Mouse (Mus musculus) duodenum, adult 2 months (tissue): ENCODE data around the gene Ubtd1. TPM values are rescaled to one million over a fixed set of nuclear protein-coding genes. Genes with fewer than 3 reads are reported as not detected.

Experiments
- polyA plus RNA-seq: library from polyadenylated mRNA; depleted of rRNA; stranded (reverse); fragments of >200 nt; gene quantifications from 2 replicates; pipeline ENCODE4 v1.2.3, GENCODE M21; 2012; ENCODE audit warnings: low replicate concordance; rRNA removed

The Ubtd1 gene
- polyA plus RNA-seq = 8.4 and 11.7 TPM in 2 replicates

GRCm38 (mm10) chr19:41981595-41981927 is at the start of gene Ubtd1:
Gene Ubtd1 (plus strand): TSS chr19:41981763.

GRCm38 (mm10) chr19:41933179-41934086 is 48.1 kb upstream of the Ubtd1 start, which contains the start of the genes Exosc1 and Zdhhc16:
Gene Exosc1 (minus strand): TSS chr19:41933423.
Gene Zdhhc16 (plus strand): TSS chr19:41933480.

GRCm38 (mm10) chr19:41980819-41981594 is 556 bp upstream of the Ubtd1 start, which contains the start of gene Mms19:
Gene Mms19 (minus strand): TSS chr19:41981157.

GRCm38 (mm10) chr19:42035456-42036248 is 54.1 kb downstream of the Ubtd1 start, which contains the start of gene Ankrd2:
Gene Ankrd2 (plus strand): TSS chr19:42036000.

GRCm38 (mm10) chr19:42045269-42046102 is 63.9 kb downstream of the Ubtd1 start, which contains the start of gene Hoga1:
Gene Hoga1 (plus strand): TSS chr19:42045610.

GRCm38 (mm10) chr19:42051948-42052347 is 70.4 kb downstream of the Ubtd1 start, which contains the start of gene 4933411K16Rik:
Gene 4933411K16Rik (plus strand): TSS chr19:42052248.

Other genes starting within 250 kb of the Ubtd1 start
- 0.32 and 0.40 TPM in 2 replicates for gene Slit1, start 238.1 kb upstream of the Ubtd1 start, polyA plus RNA-seq
- gene Arhgap19, start 179.7 kb upstream of the Ubtd1 start, polyA plus RNA-seq = 0.93 and 1.5 TPM in 2 replicates
- gene Frat1, start 151.8 kb upstream of the Ubtd1 start, polyA plus RNA-seq = 18.4 and 49.1 TPM in 2 replicates
- gene Frat2, start 133.6 kb upstream of the Ubtd1 start, polyA plus RNA-seq = 29.2 and 91.6 TPM in 2 replicates
- 2.8 and 2.9 TPM in 2 replicates for gene Rrp12, start 85.6 kb upstream of the Ubtd1 start, polyA plus RNA-seq
- gene Pgam1, start 69.8 kb upstream of the Ubtd1 start, polyA plus RNA-seq = 189 and 241 TPM in 2 replicates
- gene Exosc1, start 48.3 kb upstream of the Ubtd1 start, polyA plus RNA-seq = 1.5 and 5.1 TPM in 2 replicates
- 28.6 and 43.7 TPM in 2 replicates for gene Zdhhc16, start 48.3 kb upstream of the Ubtd1 start, polyA plus RNA-seq
- gene Mms19, start 606 bp upstream of the Ubtd1 start, polyA plus RNA-seq = 32.3 and 33.0 TPM in 2 replicates
- not detected in 2 replicates for gene Ankrd2, start 54.2 kb downstream of the Ubtd1 start, polyA plus RNA-seq
- 2.5 and 2.9 TPM in 2 replicates for gene Hoga1, start 63.8 kb downstream of the Ubtd1 start, polyA plus RNA-seq
- gene 4933411K16Rik, start 70.5 kb downstream of the Ubtd1 start, polyA plus RNA-seq = 0.23 TPM in 1 of 2 replicates, not detected in the other
- 1.1 and 2.1 TPM in 2 replicates for gene Morn4, start 104.6 kb downstream of the Ubtd1 start, polyA plus RNA-seq
- gene Pi4k2a, start 108.7 kb downstream of the Ubtd1 start, polyA plus RNA-seq = 17.0 and 24.9 TPM in 2 replicates
- 10.0 and 16.3 TPM in 2 replicates for gene Avpi1, start 147.3 kb downstream of the Ubtd1 start, polyA plus RNA-seq
- gene Marveld1, start 165.6 kb downstream of the Ubtd1 start, polyA plus RNA-seq = 43.8 and 52.5 TPM in 2 replicates
- gene Zfyve27, start 182.2 kb downstream of the Ubtd1 start, polyA plus RNA-seq = 18.9 and 24.7 TPM in 2 replicates
- 15.2 and 20.1 TPM in 2 replicates for gene Sfrp5, start 220.5 kb downstream of the Ubtd1 start, polyA plus RNA-seq